Mouse (Mus musculus) G1E-ER4 (cell line): ENCODE data around the gene Nmt1. TPM values are rescaled to one million over a fixed set of nuclear protein-coding genes. Genes with fewer than 3 reads are reported as not detected.

Experiments used
- GATA1 ChIP-seq: IDR thresholded peaks from one replicate; pipeline ENCODE4 v1.8.0; 2012; ENCODE audit warnings: low read length, inconsistent platforms
- polyA plus RNA-seq: library from polyadenylated mRNA; stranded (reverse); fragments of >175 nt; gene quantifications from 2 replicates; pipeline ENCODE4 v1.2.3, GENCODE M21; 2012

The Nmt1 gene
- polyA plus RNA-seq, 1 experiment = 5.0 TPM

DNA sequence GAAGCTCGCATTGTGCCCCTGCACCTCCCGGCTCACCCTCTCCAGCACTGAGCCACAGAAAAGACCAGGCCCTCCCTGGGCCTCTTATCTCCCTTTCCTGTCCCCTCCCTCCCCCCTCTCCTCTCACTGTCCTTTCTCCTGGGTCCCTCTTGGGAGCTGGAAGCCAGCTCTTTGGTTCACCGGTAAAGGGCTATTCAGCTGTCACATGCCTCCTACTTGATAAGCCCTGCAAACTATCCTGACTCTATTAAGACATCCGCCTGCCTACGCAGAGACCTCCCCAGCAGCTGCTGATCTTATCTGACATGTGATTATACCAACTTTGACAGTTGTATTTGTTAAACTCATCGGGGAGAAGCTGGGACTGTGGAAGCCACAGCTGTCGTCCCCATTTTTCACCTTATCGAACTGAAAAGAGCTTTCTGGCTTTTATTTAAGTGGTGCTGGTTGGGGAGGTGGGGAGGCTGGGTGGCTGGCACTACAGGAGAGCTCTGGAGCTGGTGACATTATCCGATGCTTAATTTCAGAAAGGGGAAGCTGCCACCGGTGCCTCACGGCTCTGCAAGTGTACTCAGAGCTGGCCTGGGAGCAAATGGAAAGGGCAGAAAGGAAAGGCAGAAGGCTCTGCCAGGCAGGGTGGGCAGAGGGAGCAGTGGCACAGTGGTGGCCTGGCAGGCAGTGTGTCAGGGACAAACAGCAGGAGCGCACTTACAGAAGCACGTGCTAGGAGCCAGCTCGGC lies 29.2 kb upstream of the Nmt1 start:
- peak; percentile 78 for TF ChIP-seq GATA1

DNA sequence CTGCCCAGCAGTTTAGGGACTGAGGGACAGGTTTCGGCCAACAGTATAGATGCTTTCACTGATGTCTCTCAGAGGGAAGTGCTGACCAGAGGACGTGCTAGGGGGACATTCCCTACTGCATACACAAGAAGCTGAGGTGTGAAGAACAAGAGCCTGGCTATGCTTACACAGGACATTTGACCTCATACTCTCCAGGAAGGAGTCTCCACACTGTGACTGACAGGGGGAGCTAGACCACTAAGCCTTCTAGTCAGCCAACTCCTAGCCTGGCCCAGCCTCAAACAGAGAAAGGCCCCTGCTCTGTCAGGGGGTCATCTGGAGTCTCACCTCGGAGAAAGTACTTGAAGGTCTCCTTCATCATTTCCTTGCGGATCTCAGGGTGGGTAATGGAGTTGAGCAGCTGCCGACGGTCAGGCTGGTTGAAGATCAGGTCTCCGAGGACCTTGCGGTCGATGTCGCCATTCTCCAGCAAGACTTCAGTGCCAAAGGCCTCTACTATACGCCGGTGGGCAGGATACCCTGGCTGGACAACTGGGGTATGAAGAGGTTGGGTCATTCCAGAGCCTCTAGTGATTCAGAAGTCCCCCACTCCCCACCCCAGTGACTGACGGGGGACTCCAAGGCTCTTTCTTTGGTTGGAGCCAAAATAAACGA lies 28.5 kb upstream of the Nmt1 start:
- no peak for TF ChIP-seq GATA1

DNA sequence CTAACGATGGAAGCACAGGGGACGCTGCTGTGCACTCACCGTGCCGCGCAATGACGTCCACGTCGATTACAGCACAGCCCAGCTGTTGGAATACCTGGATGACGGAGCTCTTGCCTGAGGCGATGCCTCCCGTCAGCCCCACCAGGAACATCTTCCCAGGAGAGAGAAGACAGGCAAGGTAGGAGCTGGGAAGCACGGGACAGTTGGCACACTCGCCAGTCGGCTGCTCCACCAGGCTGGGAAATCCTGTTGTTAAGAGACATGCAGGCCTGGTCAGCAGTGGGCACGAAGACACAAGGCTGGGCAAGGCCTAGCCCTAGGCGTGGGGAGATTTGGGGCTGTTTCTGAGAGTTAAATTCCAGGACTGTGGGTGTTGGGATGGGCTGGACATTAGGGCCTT lies 27.9 kb upstream of the Nmt1 start:
- TF ChIP-seq GATA1 = no peak

DNA sequence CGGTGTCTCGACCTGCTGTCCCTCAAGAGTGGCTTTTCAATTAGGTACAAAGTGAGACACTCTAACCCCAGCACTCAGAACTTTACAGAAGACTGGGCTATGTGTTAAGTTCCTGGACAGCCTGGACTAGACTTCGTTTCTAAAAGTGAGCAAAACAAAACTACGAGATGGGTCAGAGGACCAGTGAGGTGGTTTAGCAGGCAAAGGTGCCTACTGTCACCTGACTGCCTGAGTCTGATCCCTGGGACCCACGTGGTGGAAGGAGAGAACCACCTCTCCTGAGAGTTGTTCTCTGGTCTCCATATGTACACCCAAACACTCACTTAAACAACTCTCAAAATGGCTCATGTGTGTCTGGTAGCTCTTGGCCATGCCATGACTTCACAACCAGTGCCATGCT lies 26.9 kb upstream of the Nmt1 start:
- no peak for TF ChIP-seq GATA1

DNA sequence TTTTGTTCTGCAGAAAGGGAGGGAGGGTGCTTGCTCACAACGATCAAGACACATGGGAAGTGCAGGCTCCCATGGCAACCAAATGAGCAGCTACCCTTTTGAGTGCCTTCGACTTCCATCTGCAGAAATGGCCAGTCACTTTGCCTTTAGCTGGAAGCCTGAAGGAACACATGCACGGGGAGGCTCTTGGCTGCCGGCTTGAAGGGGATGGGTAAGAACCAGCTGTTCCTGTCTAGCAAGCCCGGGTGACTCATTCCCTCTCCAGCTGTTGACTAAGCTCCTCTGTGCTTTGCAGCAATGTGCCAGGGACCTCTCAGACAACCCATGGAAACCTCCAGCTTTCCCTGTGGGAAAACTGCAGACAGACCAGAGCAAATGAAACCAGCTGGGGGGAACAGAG lies 24.8 kb upstream of the Nmt1 start:
- no peak for TF ChIP-seq GATA1

DNA sequence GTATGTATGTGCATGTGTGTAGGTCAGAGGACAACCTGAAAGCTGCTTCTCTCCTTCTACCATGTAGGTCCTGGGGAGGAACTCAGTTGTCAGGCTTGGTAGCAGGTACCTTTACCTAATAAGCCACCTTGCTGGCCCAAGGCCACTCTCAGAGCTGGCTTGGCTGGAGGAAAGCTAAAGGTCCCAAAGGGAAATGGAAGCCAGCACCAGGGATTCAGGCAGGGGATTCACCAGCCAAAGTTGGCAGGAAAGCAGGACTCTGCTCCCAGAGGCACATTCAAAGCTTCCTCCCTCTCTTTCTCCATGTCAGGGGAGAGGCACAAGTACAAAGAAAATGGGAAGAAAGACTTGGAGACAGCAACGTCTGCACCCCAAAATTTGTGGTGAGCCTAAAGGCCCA lies 23.1 kb upstream of the Nmt1 start:
- no peak for TF ChIP-seq GATA1

DNA sequence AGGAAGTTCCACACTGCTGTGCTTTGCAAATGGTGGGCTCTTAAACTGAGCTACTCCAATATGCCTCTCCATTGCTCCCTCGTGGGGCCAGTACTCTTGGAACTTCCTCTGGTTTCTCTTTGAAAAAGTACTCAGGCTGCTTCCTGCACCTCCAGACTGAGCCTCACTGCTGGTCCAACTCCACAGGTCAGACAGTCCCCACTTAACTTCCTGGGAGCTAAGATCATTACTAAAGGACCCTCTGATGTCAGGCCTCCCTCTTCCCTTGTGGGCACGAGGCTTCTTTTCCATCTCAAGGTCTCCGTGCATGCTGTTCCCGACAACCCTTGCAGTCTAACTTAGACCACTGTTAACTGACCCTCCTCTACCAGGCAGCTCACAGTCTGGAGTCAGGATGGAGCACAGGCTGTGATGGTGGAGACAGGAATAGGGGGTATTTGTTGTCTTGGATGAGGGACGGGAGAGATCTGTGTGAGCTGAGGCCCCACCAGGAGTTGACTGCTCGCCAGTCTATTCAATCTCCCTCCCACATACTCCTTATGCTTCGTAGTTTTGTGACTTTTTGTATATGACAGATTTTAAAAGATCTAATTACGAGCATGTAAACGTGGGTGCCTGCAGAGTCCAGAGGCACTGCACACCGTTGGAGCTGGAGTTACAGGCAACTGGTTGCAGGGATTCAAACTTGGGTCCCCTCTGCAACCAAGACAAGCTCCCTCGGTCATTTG lies 22.6 kb upstream of the Nmt1 start:
- TF ChIP-seq GATA1 = no peak

DNA sequence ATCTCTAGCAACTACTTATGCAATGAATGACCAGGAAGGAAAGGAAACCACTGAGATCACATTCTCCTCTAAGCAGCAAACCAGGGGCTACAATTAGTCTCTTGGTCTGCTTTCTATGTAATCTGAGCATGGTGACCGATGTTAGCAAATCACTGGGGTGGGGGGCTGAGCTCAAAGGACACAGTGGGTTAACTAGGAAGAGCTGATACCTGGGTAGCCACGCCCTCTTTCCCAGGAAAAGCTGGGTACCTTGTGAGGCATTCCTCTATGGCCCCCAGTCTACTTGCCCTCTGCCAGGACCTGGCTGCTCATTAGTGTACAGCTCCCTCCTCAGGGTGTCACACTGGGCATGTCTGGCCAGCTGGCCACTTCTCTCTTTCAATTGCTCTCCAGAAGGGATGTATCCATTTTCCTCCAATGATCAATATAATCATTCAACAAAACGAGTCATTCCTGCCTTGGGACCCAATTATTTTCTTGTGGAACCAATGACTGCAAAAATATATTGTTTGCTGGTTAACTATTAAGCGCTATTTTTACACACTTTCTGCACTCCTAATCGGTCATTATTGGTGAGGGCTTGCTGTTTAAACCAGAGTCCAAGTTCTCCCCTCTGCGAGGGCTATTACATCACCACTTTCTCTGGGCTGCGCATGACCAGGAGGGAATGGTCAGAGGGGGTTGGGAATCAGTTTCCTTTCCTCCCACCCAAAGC lies 21.5 kb upstream of the Nmt1 start:
- no peak for TF ChIP-seq GATA1

DNA sequence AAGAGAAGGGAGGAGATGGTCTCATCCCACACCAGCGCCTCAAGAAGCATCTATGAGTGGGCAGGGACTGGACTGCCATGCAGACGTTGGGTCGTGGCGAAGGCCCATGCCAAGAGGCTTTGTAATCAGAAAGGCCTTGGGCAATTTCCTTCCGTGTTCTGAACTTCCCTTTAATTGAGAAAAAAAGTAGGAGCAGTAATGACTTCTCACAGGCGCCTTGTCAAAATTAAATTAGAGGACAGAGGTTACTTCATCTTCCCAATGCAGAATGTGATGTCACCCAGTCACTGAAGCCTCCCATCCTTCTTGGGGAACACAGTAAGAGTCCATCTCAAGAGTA lies 21.0 kb upstream of the Nmt1 start:
- TF ChIP-seq GATA1 = no peak

DNA sequence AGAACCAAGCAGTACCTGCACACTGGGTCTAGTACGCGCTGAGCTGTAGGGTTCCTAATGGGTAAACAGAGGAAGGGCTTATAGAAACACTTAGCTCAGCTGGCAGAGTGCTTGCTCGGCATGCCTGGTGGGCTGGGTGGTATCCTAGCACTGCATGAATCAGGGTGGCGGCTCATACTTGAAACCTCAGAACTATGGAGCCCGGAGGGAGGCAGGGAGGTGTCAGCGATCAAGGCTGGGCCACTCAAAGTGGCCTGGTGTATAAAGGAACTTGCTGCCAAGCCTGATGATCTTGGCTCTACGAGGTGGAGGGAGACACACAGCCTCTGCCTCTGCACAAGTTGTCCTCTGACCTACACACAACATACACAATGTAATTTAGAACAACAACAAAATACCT lies 19.4 kb upstream of the Nmt1 start:
- no peak for TF ChIP-seq GATA1

DNA sequence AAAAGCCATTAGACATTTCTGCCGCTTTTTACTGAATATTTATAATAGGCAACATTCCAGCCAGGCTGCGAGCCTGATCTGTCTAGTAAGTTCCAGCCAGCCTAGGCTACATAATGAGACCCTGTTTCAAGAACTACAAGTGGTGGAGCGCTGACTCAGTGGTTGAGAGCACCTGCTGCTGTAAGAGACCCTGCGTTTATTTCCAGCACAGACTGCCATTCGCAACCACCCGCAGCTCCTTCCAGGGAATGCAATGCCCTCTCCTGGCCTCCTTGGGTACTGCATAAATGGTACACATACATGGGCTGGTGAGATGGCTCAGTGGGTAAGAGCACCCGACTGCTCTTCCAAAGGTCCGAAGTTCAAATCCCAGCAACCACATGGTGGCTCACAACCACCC lies 18.8 kb upstream of the Nmt1 start:
- TF ChIP-seq GATA1 = no peak

DNA sequence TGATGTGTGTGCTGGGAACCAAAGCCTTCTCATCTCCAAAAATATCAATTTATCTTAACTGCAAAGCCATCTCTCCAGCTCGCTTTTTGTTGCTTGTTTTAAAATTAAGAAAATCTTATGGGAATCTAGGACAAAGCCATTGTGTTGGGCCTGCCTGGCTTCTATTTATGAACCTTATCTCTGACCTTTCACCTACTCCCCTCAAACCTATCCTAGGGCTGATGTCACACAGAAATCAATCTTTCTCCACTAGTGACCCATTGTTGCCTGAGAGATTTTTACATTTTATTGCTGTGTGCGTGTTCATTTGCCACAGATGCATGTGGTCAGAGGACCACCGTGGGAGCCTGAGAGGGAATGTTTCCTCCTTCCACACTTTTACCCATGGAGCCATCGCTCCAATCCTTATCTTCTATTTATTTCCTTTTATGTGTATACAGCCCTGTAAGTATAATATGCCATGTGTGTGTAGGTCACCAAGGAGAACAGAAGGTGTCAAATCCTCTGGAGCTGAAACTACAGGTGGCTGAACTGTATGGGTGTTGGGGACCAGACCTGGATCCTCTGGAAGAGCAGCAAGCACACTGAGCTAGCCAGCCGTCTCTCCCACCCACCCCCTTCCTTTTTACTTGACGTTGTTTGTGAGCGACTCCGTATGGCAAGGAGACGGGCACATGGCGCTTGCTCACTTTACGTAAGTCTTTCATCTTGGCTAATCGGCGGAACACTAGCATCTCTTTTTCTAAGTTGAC lies 17.4 kb upstream of the Nmt1 start:
- TF ChIP-seq GATA1 = no peak

DNA sequence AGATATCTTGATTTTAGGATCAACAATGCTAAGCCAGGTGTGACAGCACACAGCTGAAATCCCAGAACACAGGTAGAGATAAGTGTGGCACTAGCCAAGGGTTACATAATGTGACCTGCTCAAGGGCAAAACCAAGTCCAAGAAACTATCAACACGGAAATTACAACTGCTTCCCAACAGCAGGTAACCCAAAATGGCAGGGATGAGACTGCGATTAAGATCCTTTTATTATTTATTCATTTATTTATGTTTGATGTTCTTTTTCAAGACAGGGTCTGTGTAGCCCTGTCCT lies 16.8 kb upstream of the Nmt1 start:
- no peak for TF ChIP-seq GATA1

DNA sequence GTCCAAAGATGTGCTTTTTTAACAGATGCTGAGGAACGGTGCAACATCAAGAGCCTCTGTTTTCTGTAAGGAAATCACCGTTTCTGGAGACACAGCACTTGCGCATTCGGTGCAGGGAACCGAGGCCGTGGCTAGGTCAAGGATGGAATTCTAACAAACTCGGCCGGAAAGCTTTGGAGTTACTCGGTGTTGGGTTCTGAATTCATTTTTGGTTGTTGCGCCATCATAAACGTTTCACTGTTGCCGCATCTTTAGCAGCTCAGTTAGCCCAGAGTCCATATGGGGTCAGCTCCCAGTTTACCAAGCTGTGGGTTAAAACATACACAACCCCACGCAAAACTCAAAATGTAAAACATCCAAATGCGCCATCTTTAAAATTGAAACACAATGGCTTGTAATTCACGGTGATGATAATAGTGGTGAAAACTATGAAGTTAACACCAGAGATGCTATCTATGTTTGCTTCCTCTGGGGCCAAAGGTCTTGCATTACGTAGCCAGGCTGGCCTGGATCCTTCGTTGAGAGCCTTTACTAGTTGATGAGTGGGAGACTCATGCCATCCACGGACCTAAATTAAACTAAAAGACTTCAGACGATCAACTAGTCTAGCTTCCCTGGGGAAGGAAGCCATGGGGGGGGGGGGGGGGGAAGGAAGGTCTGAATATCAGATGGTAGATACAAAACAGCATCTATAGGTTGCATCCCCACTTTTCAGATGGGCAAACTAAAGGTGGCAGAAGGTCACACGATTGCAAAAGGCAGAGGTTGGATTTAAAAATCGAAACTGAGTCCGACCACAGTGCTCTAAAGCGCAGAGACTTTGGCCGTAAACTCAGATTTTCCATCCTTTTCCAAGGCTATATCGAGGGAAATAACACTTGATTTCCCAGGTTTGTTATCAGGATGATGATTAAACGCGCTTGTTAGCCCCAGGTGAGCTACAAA lies 11.8 kb upstream of the Nmt1 start:
- no peak for TF ChIP-seq GATA1

DNA sequence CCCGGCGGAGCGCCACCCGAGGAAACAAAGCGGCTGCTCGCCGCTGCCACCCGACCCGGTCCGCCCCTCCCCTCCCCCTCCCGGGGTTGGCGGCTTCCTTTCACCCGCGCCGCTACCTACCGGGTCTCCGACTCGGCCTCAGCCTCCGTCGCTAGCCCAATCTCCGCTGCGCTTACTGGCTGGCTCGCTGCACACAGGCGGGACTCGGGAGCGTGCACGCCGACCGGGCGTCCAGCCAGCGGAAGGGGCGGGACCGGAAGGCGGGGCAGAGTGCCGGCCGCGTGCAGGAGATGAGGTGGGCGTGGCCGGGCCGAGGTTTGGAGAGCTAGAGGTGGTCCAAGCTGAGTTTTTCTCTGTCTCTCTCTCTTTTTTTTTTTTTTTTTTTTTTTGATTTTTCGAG lies 11.1 kb upstream of the Nmt1 start:
- TF ChIP-seq GATA1 = no peak
